Comparison of ENCODE assay signal across 3 mouse cellular contexts in the genomic region with DNA sequence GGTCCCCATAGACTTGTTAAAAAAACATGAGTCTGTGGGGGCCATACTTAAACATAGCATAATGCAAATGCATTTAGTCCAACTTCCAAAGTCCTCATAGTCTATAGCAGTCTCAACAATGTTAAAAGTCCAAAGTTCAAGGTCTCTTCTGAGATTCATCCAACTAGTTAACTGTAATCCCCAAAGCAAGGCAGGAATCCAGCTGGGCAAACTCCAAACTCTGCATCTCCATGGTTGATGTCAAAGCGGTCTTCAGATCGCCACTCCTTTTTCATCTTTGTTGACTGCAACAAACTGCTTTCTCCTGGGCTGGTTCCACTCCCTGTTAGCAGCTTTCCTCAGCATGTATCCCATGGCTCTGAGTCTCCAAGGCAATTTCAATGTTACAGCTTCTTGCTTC. TPM values are rescaled to one million over a fixed set of nuclear protein-coding genes. Genes with fewer than 3 reads are reported as not detected.
"Had no signal": no experiment of that assay in that cellular context is flagged by ENCODE, and none has a peak within 500 bp of the region (broad histone marks: within the 10 kb centered on the region; RNA-seq: fewer than 3 reads in every experiment).

No protein-coding gene starts in this region.

RNA-seq across cellular contexts. Expression of gene Lrrd1, which starts 47.9 kb away (rescaled TPM):
- polyA plus RNA-seq: erythroblast, embryonic 14.5 days; forebrain, postnatal 0 days; gonadal fat pad, adult 2 months had no signal
